Mouse (Mus musculus): ENCODE data around the gene Emsy.

GRCm38 (mm10) chr7:98665726-98666125 is 9.1 kb upstream of the Emsy start:
- TF ChIP-seq UBTF (IDR thresholded peaks at IDR 0.05; ENCODE audit: low read depth, low read length) (no peak), CTCF (conservative IDR thresholded peaks at IDR 0.05 in 1 of 2, IDR thresholded peaks at IDR 0.05 in 1 of 2; ENCODE audit: low read depth in 2 of 2, low read length in 2 of 2) (no peak), POLR2AphosphoS2 (IDR thresholded peaks at IDR 0.05; ENCODE audit: low read depth, low read length) (no peak), EP300 (IDR thresholded peaks at IDR 0.05; ENCODE audit: low read length) (no peak), HCFC1 (IDR thresholded peaks at IDR 0.05; ENCODE audit: low read depth, low read length) (no peak), POLR2A (IDR thresholded peaks at IDR 0.05; ENCODE audit: low read depth, low read length) (no peak), ZKSCAN1 (IDR thresholded peaks at IDR 0.05; ENCODE audit: borderline replicate concordance, low read depth, low read length) (no peak)

Measured in CH12.LX (cell line).